Mouse (Mus musculus) gastrocnemius, postnatal 25 days (tissue): ENCODE measurements at regions not wholly inside any gene's neighbourhood (a gene's known extent, or its start where the extent isn't known, plus 50 kb on each side); places are given as distances from the start of the nearest gene placed in this dataset.
"Not testable (repeated sequence)": the region's sequence is repeated elsewhere in the genome, so short reads cannot be mapped to it uniquely, and the experiment has no call there.

Experiments used
- DNase-seq: peaks from one replicate; pipeline ENCODE4 v3.0.0; 2022

DNA sequence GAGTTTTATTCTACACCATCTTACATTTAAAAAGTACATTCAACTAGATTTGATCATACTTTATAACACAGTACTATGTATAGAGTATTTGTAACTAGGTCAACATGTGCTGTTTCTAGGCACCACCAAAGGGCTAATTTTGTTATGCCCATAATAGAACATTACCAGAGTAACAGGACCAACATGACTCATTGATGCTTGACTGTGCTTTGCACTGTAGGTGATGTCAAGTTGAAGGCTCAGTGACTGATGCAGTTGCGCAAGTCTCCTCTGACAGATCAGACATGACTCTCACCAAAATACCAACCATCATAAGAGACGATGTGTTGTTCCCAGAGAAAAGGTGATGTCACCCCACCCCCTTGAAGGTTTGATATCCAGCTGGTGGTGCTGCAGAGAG, 108.5 kb downstream of the Mrpl39 start:
- DNase-seq: no peak

DNA sequence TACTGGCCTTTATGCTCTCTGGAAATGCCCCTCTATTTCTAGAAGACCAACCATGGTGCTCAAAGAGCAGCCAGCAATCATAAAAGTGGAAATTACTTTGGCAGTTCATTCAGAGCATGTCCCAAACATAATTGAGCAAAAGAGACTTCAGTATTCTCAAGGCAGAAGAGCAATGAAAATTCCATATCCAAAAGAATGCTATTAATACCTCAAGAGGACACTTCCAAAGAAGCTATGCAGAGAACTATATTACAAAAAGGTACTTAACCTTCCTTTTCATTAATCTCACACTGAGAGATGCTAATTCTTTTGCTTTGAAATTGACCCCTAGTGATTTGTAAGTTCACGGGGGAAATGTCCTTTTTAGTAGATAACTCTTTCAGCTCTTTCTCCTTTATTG, 105.7 kb downstream of the Mrpl39 start:
- DNase-seq: no peak

DNA sequence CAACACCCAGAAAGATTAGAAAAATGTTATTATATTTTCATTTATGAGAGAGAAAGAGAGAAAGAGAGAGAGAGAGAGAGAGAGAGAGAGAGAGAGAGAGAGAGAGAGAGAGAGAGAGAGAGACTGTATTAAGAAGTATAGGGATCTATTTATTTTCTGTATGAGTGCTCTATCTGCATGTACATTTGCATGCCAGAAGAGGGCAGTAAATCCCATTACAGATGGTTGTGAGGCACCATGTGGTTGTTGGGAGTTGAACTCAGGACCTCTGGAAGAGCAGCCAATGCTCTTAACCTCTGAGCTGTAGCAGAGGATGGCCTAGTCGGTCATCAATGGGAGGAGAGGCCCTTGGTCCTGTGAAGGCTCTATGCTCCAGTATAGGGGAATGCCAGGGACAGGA, 91.1 kb downstream of the Mrpl39 start:
- not testable (repeated sequence) for DNase-seq

DNA sequence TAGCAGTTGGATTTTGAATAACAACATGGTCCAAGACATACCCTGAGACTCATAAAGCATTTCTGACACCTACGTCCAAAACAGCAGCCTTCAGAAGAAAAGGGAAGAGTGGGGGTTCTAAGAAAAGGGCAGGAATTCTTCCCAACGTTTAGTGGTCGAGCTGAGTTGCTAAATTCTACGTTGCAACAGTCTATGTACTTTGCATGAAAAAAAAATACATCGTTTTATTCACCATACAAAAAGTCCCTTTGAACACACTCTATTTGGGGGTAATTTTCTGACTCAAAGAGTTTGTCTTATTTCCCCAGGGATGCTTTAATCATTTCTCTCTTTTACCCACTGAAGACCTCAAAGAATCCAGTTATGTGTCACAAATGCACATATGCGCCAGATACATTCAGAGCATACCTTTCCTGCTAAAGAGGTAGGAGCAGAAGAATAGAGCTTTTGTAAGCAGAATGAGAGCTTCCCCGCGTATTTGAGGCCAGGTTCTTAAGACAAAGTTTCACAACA, 89.3 kb downstream of the Mrpl39 start:
- DNase-seq: no peak

DNA sequence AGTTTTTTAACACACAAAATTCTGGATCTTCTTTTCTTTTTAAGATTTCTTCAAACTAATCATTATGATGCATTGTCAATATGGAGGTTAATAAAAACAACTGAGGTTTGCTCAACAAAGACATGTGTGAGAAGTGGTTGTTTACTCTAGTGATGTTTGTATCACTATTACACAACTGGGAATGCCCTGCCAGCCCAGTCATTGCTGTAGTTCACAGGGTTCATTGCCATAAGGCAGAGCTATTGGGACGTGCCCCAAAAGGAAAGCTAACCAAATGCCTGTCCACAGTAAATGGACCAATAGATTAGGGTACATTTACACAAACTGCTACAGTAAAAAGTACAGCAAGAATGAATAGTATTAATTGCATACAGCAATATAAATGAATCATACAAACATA, 84.9 kb downstream of the Mrpl39 start:
- DNase-seq: no peak

DNA sequence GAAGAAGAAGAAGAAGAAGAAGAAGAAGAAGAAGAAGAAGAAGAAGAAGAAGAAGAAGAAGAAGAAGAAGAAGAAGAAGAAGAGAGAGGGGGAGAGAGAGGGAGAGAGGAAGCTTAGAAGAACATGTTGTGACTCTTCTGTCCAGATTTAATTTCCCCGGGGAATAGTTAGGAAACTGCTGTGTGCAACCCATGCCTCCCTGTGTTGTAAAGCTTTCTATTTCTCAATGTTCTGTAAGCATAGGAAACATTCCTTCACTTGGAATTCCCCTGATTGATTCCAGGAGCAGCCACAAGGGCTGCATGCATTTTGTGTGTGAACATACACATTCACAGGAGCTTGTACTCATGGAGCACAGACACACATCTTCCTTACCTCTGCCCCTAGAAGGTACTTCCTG, 81.7 kb downstream of the Mrpl39 start:
- no peak for DNase-seq

DNA sequence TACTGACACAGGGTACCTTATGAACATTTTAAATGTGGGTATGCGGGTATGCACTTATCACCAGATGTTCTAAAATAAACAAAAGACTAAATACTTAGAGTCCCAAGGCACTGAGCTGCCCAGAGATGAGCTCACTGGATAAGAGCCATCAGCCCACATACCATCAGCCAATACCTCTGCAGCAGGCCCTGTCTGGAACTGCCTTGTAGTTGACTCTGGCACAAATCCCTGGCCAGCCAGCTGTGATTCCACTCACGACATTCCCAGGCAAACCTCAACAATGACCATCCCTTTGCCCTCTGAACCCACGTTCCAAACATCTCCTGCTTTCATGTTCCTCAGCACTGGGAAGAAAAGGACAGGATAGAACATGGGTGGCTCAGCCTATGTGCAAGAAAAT, 73.7 kb downstream of the Mrpl39 start:
- DNase-seq: peak; percentile 12

DNA sequence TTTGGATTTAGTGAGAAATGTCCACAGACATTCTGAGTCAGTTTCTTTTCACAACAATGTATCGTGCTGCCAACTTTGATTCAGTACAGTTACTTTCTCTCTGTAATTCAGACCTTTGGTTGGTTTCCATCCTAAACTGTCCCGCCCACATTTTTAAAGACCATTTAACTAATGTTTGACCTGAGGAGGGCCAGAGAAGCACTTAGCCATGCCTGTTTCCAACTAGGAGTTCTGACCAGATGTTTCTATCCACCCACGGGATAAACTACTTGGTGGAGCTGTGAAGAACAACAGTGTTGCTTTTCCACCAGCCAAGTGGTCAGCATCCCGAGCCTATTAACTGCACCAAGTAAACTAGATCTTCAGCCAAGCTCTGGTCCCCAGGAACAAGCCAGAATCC, 72.0 kb downstream of the Mrpl39 start:
- no peak for DNase-seq
